Mouse (Mus musculus) left cerebral cortex, postnatal 10 days (tissue): ENCODE results near the gene Rap1gds1. TPM values are rescaled to one million over a fixed set of nuclear protein-coding genes. Genes with fewer than 3 reads are reported as not detected.

ENCODE experiments used
- DNase-seq, 2 experiments: peaks; one replicate each; pipeline ENCODE4 v3.0.0; 2021 to 2022; ENCODE audit warnings: low spot score in 2 of 2, mixed read lengths in 1 of 2; ENCODE audit errors: extremely low spot score in 1 of 2
- intact Hi-C: fragments of 180-260 bp; cut with DNase I; formaldehyde crosslinking; loops from one replicate; pipeline ENCODE4 v1.15.1; 2025
- total RNA-seq, 2 experiments: library from RNA; stranded (reverse); gene quantifications; 2 replicates each; pipeline ENCODE4 v1.2.3; 2021

Rap1gds1 gene
- total RNA-seq, 2 experiments from 2014 or later = 270 to 280 TPM

DNA sequence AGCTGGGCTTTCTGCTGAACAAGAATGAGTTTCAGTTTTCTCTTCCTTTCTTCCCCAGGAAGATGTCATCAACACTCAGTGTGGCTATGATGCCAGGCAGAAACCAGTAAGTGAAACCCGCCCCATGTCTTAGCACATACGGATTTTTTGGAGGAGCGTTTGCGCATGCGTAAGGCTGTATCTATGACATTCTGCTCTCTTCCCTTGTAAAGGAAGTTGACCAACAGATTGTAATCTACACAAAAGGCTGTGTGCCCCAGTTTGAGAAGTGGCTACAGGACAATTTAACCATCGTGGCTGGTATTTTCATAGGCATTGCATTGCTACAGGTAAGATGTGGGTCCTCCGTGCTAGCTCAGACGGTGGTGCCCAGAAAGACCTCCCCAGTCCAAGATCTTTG, 176.9 kb downstream of the Rap1gds1 start:
- intact Hi-C loops = no loop called here
- DNase-seq = no peak

DNA sequence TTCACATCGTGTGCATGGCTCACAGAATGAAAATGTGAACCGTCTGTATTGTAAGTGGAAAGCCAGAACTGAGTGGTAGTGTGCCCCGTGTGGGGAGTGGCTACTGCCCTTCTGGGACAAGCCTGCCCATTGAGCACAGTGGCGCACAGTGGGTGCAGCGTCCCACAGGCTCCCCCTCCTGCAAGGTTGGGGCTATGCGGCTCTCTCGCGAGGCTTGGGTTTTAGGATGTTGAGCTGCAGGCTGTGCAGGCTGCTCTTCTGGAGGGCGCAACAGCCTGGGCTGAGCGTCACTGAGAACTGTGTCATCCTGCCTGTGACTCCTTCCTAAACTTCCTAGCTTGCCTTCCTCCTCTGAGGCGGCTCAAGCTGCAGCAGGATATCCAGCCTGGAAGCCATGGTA, 177.5 kb downstream of the Rap1gds1 start:
- intact Hi-C loops = no loop called here
- no peak for DNase-seq

DNA sequence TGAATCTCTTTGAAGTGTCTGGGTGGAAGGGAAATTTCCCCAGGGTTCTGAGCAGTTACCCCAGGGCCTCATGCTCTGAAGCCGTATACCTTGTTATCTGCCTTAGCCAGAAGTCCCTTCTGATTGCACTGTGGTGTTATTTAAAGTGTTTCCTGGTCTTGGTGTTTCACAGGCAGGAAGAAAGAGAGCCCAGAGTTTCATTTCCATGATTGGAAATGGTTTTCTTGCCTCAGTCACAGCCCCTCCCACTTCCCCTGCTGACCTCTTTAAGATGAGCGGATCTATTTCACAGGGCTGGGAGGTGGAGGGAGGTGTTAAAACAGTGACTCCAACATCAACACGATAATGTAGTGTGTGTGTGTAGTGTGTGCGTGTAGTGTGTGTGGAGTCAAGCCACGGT, 181.5 kb downstream of the Rap1gds1 start:
- intact Hi-C loops = no loop called here
- DNase-seq = no peak

DNA sequence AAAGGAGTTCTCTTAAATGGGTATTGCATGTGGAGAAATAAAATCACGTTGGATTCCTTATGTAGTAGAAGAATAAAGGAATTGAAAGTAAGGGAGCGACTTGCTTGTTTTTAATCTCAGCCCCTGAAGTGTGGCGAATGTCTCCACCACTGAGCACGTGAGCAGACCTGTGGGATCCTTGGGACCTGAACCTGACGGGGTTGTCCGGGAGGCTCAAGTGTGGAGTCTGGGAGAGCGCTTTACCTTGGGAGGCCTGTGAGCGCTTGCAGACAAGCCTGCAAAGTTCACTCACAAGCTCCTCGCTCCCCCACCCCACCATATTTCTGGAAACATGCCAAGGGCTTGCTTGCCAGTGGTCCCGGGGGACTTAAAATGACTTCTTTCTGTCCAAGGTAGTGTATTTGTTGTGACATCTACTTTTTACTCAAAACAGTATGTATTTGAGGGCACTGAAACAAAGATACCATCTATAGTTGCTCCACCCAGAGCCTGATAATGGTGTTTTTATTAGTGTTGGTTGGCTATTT, 185.2 kb downstream of the Rap1gds1 start:
- intact Hi-C loops = loop anchor here (10.0 kb wide), 1 partner anchor 65 kb away; no protein-coding TSS in a partner anchor
- DNase-seq = no peak

DNA sequence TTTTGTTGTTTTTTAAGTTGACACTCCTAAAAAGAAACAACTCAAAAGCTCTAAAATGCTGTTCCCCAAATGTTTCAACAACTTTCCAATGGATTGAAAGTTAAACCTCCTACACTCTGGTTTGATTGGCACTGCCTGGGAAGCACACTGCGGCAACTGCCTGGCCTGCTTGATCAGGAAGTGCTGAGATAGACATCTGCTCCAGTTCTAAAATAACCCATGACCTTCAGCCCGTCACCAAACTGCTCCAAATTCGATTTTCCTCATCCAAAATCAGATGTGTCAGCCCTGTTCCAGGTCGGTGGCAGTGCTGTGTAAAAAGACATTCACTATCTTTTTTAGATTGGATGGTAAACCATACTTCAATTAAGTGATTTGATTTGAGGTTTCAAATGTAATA, 185.8 kb downstream of the Rap1gds1 start:
- no peak for DNase-seq
- intact Hi-C loops = loop anchor here (10.0 kb wide), 1 partner anchor 64 kb away; no protein-coding TSS in a partner anchor

DNA sequence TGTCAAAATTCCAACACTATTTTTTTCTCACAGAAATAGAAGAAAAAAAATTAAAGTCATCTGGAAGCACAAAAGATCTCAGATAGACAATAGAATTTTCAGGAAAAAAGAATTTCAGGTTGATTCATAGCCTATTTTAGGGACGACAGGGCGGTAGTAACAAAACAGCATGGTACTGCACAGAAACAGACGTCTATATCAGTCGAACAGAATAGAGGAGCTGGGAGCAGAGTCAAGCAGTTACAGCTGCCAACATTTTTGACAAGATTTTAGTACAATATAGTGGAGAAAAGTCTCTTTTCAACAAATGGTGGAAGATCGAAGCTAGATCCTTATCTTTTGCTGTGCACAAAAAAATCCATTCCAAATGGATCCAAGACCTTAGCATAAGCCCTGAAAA, 188.9 kb downstream of the Rap1gds1 start:
- no peak for DNase-seq
- intact Hi-C loops = loop anchor here (10.0 kb wide), 1 partner anchor 61 kb away; no protein-coding TSS in a partner anchor

DNA sequence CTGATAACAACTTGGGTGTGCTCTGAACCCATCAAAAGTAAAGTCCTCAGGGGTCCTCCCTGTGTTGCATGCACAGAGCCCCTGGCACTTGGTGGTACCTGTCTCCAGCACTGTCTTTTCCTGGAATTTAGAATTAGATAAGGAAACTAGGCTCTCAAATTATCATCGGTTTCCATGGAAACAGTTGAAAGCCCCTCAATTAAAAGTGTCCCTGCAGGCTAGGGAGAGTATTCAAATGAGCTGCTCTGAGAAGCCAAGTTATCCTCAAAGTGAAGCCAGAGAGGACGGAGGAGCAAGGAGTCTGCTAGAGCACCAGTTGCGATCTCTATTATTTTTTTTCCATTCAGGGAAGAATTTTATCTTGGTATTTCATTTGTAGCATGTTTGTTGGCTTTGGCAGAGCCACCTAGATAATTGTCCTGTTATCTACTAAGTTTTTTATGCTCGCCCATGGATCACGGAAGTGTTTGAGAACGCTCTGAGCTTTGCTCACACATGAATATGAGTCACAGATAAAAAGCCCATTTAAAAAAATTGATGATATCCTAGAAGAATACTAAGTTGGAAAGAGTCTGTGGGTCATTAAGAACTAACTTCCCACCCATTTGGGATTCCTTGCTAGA, 193.2 kb downstream of the Rap1gds1 start:
- intact Hi-C loops = loop anchor here (10.0 kb wide), 1 partner anchor 57 kb away; no protein-coding TSS in a partner anchor
- DNase-seq = no peak

DNA sequence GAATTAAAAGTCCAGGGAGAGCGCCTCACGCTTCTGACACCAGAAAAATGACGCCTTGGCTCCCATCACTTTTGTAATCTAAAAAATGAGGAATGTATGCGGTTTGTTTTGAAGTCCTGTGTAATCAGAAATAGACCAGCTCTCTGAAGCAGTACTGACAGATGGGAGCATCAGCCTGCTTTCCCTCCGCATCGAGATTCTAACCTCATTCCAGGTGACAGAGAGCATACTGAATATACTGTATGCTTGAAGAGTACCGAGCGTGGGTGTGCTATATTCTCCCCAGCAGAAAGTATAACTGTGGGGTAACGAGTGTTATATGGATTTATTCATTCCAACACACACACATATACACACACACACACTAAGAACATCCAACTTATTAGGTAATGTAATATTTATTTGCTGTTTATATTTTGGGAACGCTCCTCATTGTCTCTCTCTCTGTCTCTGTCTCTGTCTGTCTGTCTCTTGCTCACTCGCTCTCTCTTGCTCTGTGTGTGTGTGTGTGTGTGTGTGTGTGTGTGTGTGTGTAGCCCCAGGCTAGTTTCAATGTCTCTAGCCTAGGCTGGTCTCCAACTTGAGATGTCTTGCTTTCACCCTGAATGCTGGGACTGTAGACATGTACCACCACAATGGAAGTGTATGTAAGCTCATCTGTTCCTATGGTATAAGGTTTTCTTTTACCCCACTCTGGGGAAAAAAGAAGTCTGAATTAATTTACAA, 193.8 kb downstream of the Rap1gds1 start:
- DNase-seq = no peak
- intact Hi-C loops = loop anchor here (10.0 kb wide), 1 partner anchor 56 kb away; no protein-coding TSS in a partner anchor

DNA sequence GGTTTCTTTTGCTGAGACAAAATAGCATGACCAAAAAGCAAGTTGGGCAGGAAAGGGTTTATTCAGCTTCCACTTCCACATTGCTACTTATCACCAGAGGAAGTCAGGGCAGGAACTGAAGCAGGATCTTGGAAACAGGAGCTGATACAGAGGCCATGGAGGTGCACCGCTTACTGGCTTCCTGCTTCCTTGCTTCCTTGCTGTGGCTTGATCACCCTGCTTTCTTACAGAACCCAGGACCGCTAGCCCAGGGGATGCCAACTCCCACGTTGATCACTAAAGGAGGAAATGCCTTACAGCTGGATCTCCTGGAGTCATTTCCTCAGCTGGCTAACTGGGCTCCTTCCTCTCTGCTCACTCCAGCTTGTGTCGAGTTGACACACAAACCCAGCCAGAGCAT, 197.3 kb downstream of the Rap1gds1 start:
- no peak for DNase-seq

DNA sequence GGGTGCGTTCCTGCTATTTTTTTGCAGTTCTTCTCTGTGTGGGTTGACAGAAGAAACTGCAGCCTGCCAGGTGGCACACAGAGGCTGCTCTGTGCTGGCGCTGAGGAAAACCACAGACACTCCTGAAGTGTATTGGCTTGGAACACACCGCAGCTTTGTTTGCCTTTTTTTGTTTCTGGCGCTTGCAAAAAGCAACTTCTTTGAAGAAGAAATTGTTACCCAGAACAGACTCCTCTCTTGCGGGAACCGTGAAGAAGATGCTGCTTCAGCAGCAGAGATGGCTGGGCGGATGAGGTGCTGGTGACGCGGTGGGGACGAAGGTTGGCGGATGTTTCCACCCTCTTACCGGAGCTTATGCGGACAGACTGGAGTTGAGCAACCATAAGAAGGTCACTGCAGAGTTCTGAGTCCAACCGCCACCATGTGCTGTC, 198.1 kb downstream of the Rap1gds1 start:
- intact Hi-C loops = no loop called here
- no peak for DNase-seq

More for the DNA sequence above, 197.3 kb downstream of the Rap1gds1 start:
- intact Hi-C loops = no loop called here

DNA sequence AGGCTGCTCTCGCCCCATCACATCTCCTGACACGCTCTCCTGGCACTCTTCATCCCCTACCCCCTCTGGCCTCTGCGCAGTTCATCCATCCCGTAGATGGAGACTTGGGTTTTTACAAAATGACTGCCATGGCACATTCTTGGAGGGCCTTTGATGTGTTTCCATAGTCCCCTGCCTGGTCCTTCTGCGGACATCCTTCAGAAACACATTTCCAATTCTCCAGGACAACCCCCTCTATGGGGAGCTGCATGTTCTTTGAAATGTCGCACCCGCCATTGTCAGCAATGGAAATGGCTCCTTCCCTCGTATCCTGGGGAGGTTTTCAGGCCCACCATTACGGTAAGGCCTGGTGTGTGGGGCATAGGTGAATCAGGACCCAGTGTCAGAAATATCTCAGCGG, 198.6 kb downstream of the Rap1gds1 start:
- no peak for DNase-seq
- intact Hi-C loops = no loop called here

DNA sequence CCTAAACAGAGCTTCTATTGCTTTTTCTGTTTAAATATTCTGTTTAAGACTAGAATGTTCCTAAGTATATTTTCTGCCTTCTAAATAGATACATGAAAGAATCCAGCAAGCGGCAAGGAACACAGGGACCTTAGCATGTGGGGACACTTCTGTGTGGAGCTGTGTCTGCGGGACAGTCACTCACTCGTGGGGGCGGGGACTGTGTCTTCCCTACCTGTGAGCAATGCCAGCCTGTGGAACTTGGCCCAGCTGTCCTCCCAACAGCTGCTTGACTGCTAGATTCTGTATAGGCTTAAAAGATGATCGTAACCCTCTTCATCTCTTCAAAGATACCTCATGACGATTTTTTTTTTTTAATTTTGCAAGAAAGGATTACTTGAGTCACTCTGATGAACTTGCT, 199.1 kb downstream of the Rap1gds1 start:
- intact Hi-C loops = no loop called here
- DNase-seq = no peak

Other genes with a start within 250 kb of the Rap1gds1 start
- under 1 TPM in 1 of 2 experiments, not detected in 1; 0.16 TPM for gene Stpg2, start 130.5 kb upstream of the Rap1gds1 start, total RNA-seq